Mouse (Mus musculus) limb, embryonic 11.5 days (tissue): ENCODE measurements around the gene Tceal5. TPM values are rescaled to one million over a fixed set of nuclear protein-coding genes. Genes with fewer than 3 reads are reported as not detected.

ENCODE experiments used
- ATAC-seq: fragments of 200-750 bp; cut with Nextera tagmentation; 2 replicates; pipeline ENCODE4 v1.8.0; 2017; ENCODE audit warnings: low read depth; ENCODE audit not compliant: insufficient number of reproducible peaks, low FRiP score, low TSS enrichment
- DNase-seq: peaks from one replicate; pipeline ENCODE4 v3.0.0-alpha.2; 2015; ENCODE audit warnings: low spot score
- H3K27ac ChIP-seq: fragments of 300-500 bp; sonication (generic); replicated peaks from 2 replicates; pipeline ENCODE4 v1.5.1; 2014; ENCODE audit warnings: low read depth, mild to moderate bottlenecking, low read length
- H3K27me3 ChIP-seq: fragments of 300-500 bp; sonication (generic); 2 replicates; pipeline ENCODE4 v1.6.1; 2014; ENCODE audit warnings: mild to moderate bottlenecking, low read length, mixed read lengths; ENCODE audit not compliant: control insufficient read depth, insufficient read depth
- H3K36me3 ChIP-seq: fragments of 300-500 bp; sonication (generic); 2 replicates; pipeline ENCODE4 v1.6.1; 2014; ENCODE audit warnings: mild to moderate bottlenecking, low read length, moderate library complexity, mixed read lengths; ENCODE audit not compliant: control insufficient read depth, insufficient read depth
- H3K4me1 ChIP-seq: fragments of 300-500 bp; sonication (generic); 2 replicates; pipeline ENCODE4 v1.6.1; 2014; ENCODE audit warnings: low read length, mixed read lengths; ENCODE audit not compliant: control insufficient read depth, insufficient read depth
- H3K4me2 ChIP-seq: fragments of 300-500 bp; sonication (generic); 2 replicates; pipeline ENCODE4 v1.6.1; 2014; ENCODE audit warnings: low read depth, mild to moderate bottlenecking, moderate library complexity; ENCODE audit not compliant: severe bottlenecking
- H3K4me3 ChIP-seq: fragments of 300-500 bp; sonication (generic); 2 replicates; pipeline ENCODE4 v1.5.1; 2014; ENCODE audit warnings: low read depth, low read length
- H3K9ac ChIP-seq: fragments of 300-500 bp; sonication (generic); 2 replicates; pipeline ENCODE4 v1.6.1; 2014; ENCODE audit warnings: mild to moderate bottlenecking, low read length
- H3K9me3 ChIP-seq: fragments of 300-500 bp; sonication (generic); 2 replicates; pipeline ENCODE4 v1.6.1; 2016; ENCODE audit warnings: low read length; ENCODE audit not compliant: control insufficient read depth
- WGBS: fragments of 180-500 bp; shearing (Covaris S2); extraction: QIAGEN DNeasy Blood & Tissue Kit; methylation state at CpG from one replicate; pipeline ENCODE4 v1.1.7; 2014; 5-methylcytosine and 5-hydroxymethylcytosine counted together
- polyA plus RNA-seq: library from polyadenylated mRNA; unstranded; fragments of >200 nt; fragmentation: Nextera tagmentation; extraction: Ambion mirVana; gene quantifications from 2 replicates; pipeline ENCODE4 v1.2.1, GENCODE M21; 2014

Tceal5 gene
- 1.8 and 1.9 TPM in 2 replicates for polyA plus RNA-seq

DNA sequence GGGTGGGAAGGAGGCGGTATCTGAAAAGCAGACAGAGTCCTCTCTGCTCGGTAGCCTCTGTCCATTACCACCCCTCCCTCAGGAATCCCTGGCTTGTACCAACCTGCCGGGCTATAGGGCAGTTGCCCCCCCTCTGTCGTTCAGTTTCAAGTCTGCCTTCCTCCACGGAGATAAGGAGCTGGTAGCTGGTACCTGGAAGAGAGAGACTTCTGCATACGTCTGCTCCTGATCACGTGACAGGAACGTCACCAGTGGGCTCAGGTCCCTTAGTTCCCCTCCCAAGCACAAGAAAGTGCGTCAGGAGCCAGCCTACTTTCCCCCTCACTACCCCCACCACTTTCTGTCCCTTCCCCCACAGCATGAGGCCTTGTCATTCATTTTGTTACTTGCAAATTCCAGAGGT, at the start of gene Tceal5:
Gene Tceal5, minus strand, starts transcription at position 213 of the 403 bp plus-strand sequence.
- Histone ChIP-seq H3K4me1 (no peaks in the 10 kb centered on the region), H3K27me3 (no peaks in the 10 kb centered on the region; the same call in 1 of the 2 replicates), H3K9me3 (no peaks in the 10 kb centered on the region), H3K36me3 (no peaks in the 10 kb centered on the region), H3K4me2 (peak within 1 kb of the TSS; percentile 47), H3K4me3 (peak within 1 kb of the TSS; percentile 15; the same call in 1 of the 2 replicates), H3K9ac (0 out of 2 replicates have a peak within 1 kb of the TSS, but pooled peaks have one; percentile 9), H3K27ac (no peak within 1 kb of the TSS)
- WGBS, result 20% methylated on average over 9 of the region's 9 CpGs
- peak; percentile 70; the same call in 1 of the 2 replicates for ATAC-seq
- peak; percentile 40 for DNase-seq

DNA sequence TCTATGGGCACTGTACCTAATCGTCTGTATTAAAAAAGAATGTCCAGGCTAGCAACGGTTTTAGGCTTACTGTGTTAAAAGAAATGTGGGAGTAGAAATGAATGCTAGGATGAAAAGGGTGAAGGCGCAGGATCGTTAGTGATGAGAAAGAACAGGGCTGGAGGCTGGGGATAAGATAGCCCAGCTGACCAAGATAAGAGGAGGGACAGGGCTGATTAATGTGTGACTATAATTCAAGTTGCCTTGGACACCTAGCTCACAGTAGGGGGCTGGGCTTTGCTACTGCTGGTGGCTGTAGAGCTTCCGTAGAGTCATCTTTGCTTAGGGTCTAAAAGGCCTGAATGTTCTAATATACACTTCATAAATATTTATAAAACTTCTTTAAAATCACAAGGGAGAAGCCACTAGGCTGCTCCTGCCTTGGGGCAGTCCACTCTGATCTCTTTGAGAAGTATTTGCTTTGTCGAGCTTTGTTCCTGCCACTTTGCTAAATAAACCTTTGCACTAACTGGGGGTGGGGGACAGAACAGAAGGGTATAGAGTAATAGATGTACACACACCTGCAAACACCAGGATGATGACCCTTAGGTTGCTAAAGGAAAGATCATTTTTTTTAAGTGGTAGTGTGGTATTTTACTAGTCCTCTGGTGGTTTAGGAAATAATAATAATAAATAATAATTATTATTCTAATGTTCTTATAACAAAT, 48.5 kb upstream of the Tceal5 start:
- H3K9me3 ChIP-seq, result no peaks in the 10 kb centered on the region
- H3K4me1 ChIP-seq, result no peaks in the 10 kb centered on the region
- ATAC-seq (no peak), DNase-seq (no peak)
- H3K9ac ChIP-seq, result no peak overlapping the region
- 55% methylated on average over 6 of the region's 6 CpGs for WGBS
- no peaks in the 10 kb centered on the region for H3K36me3 ChIP-seq
- H3K4me3 ChIP-seq, result no peak overlapping the region
- H3K27me3 ChIP-seq, result no peaks in the 10 kb centered on the region
- no peak overlapping the region for H3K4me2 ChIP-seq
- H3K27ac ChIP-seq, result no peak overlapping the region

DNA sequence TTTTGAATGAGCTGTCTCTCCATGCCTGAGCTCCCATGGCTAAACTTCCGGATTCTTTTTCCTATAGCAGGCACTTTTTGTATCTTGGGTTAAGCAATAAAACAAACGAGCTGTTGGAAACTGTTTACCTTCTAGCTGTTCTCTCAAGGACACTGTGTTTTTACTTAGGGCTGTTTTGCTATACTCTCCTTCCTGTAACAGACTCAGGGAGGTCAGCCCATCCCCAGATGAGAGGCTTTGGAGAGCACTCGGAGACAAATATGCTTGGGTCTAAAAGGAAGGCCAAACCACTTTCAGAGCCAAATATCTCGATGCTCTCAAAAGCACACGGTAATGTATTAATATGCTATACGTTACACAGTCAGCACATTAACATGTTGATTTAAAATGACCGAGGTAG, 46.0 kb upstream of the Tceal5 start:
- no peaks in the 10 kb centered on the region for H3K36me3 ChIP-seq
- no peak overlapping the region for H3K27ac ChIP-seq
- no peak overlapping the region for H3K9ac ChIP-seq
- no peaks in the 10 kb centered on the region for H3K4me1 ChIP-seq
- no peaks in the 10 kb centered on the region for H3K27me3 ChIP-seq
- DNase-seq (no peak), ATAC-seq (no peak)
- WGBS, result 73% methylated on average over 7 of the region's 7 CpGs
- H3K4me2 ChIP-seq, result no peak overlapping the region
- H3K4me3 ChIP-seq, result no peak overlapping the region
- H3K9me3 ChIP-seq, result no peaks in the 10 kb centered on the region

DNA sequence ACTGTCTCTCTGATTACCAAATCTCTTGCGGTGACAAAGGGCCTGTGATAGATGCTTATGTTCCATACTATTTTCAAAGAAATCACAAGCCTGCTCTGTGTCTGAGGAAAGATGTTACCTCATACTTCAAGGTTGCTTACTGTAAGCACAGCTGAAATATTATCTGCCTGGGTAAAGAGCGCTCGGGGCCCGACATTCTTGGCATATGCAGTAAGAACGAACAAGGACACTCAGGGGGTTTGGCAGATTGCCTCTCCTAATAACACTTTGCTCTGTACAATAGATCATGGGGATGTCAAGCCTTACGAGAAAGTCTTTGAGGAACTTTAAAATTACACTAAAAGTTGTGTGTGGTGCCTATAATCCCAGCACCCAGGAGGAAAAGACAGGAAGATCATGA, 45.1 kb upstream of the Tceal5 start:
- Histone ChIP-seq H3K36me3 (no peaks in the 10 kb centered on the region), H3K9ac (no peak overlapping the region), H3K4me2 (no peak overlapping the region), H3K27me3 (no peaks in the 10 kb centered on the region), H3K4me3 (no peak overlapping the region), H3K9me3 (no peaks in the 10 kb centered on the region), H3K4me1 (no peaks in the 10 kb centered on the region), H3K27ac (no peak overlapping the region)
- no peak for ATAC-seq
- whole genome bisulfite sequencing, result 80% methylated on average over 6 of the region's 6 CpGs
- DNase-seq, result no peak

DNA sequence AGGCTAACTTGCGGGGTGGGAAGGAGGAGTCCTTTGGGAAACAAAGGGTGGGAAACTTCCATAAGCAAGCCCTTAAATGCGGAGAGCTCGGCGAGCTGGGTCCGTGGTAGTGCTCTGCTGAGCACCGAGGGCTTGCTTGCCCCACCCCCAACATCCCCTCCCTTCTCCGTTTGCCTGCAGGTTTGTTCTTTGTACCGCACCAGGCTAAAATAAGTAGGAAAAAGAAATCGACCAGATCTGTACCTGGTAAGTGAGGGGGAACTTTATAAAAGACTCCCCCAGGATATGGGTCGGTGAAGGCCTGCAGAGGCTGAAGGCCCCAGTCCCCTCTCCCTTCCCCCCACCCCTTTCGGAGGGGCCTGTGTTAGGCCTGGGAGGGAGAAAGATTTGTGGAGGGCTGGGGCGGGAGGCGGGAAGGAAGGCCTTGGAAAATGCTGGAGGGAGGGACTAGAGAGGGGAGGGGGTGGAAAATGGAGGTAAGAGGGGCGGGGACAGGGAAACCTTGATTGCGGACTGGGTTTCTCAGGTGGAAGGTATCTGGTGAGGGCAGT, 41.9 kb upstream of the Tceal5 start:
- WGBS, result 16% methylated on average over 15 of the region's 15 CpGs
- ATAC-seq (peak; percentile 61), DNase-seq (peak; percentile 49)
- peak overlapping the region; percentile 76 for H3K9ac ChIP-seq
- peak overlapping the region; percentile 33 for H3K4me2 ChIP-seq
- H3K4me1 ChIP-seq, result no peaks in the 10 kb centered on the region
- no peaks in the 10 kb centered on the region for H3K36me3 ChIP-seq
- peak overlapping the region; percentile 52 for H3K27ac ChIP-seq
- H3K27me3 ChIP-seq, result no peaks in the 10 kb centered on the region
- H3K4me3 ChIP-seq, result peak overlapping the region; percentile 53
- no peaks in the 10 kb centered on the region for H3K9me3 ChIP-seq

DNA sequence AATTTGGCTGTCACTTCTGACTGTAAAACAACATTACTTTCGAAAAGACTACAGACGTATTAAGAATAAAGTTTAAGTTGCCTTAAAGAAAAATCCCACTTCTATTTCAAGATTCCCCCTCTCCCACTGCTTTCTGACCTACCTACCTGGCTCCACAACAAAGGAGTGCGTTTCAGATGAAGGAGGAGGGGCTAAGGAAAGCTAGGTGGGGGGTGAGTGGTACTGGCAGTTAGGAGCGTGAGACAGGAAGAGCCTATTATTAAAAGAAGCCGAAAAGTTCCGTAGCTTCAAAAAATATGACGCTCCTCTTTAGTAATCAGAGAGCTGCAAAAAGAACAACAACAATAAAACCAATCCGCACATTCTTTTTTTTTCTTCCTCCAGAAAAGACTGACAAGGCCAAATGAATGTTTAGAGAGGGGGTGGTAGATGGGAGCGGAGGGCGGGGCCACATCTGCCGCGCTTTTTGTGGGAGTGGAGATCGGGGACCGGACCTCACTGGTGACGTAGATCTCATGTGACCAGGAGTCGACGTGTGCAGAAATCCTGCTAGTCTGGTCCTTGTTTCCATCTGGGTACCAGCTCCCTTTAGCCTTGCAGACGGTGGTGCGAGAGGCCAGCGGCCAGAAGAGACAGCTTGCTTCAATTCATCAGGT, 41.0 kb upstream of the Tceal5 start, which contains the start of gene Tceal9:
Gene Tceal9, plus strand, starts transcription at position 506 of the 656 bp plus-strand sequence.
- WGBS, result 29% methylated on average over 20 of the region's 20 CpGs

DNA sequence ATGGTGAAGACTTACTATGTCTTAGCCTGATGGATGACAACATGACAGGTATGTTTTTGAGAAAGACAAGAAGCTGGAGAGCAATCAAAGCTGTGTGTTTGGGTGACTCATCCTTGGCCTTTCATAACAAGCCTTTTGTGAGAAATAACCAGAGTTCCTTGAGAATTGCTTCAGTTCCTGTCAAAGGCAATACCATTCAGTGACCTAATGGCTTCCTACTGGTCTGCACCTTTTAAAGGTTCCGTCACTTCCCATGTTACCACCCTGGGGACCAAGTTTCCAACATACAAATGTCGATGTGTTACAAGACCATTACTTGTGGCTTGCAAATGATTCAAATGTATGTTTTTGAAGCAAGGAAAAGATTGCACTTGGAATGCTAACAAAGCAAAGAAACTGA, 39.5 kb upstream of the Tceal5 start:
- no peaks in the 10 kb centered on the region for H3K27me3 ChIP-seq
- H3K4me3 ChIP-seq, result no peak overlapping the region
- no peak overlapping the region for H3K4me2 ChIP-seq
- DNase-seq (no peak), ATAC-seq (no peak)
- H3K9ac ChIP-seq, result no peak overlapping the region
- no peaks in the 10 kb centered on the region for H3K4me1 ChIP-seq
- H3K9me3 ChIP-seq, result no peaks in the 10 kb centered on the region
- WGBS, result 87% methylated on average over 2 of the region's 2 CpGs
- no peaks in the 10 kb centered on the region for H3K36me3 ChIP-seq
- no peak overlapping the region for H3K27ac ChIP-seq

More for the DNA sequence above, 41.0 kb upstream of the Tceal5 start, which contains the start of gene Tceal9:
- ATAC-seq, result peak; percentile 90
- H3K4me3 ChIP-seq, result peak within 1 kb of the TSS; percentile 53
- H3K9me3 ChIP-seq, result no peaks in the 10 kb centered on the region
- no peaks in the 10 kb centered on the region for H3K36me3 ChIP-seq
- no peaks in the 10 kb centered on the region for H3K4me1 ChIP-seq
- H3K27me3 ChIP-seq, result no peaks in the 10 kb centered on the region
- H3K27ac ChIP-seq, result peak within 1 kb of the TSS; percentile 52
- DNase-seq, result peak; percentile 81
- H3K9ac ChIP-seq, result peak within 1 kb of the TSS; percentile 76
- peak within 1 kb of the TSS; percentile 33 for H3K4me2 ChIP-seq

DNA sequence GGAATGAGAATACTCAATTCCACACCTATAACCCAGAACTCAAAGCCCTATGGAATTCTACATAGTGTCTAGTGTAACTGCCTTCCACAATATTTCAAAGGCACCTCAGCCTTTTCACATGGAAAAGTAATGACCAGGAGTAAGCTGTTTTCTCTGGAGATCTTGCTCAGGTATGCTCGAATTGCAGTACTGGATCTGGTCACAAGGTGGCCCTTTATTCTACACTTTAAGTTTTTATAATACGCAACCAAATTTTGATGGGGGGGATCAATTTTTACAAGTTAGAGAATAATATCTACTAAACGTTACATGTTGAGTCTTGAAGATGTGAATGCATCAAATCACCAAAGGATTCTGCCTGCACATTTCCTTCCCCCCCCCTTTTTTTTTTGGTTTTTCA, 34.4 kb upstream of the Tceal5 start:
- Histone ChIP-seq H3K27ac (no peak overlapping the region), H3K9ac (no peak overlapping the region)
- WGBS, result 58% methylated on average over 3 of the region's 3 CpGs

More for the DNA sequence above, 34.4 kb upstream of the Tceal5 start:
- ATAC-seq, result no peak
- no peaks in the 10 kb centered on the region for H3K36me3 ChIP-seq
- no peak overlapping the region for H3K4me3 ChIP-seq
- no peaks in the 10 kb centered on the region for H3K4me1 ChIP-seq
- peak; percentile 33 for DNase-seq
- H3K4me2 ChIP-seq, result no peak overlapping the region
- H3K27me3 ChIP-seq, result no peaks in the 10 kb centered on the region
- no peaks in the 10 kb centered on the region for H3K9me3 ChIP-seq
